Mouse (Mus musculus) stomach, postnatal 0 days (tissue): ENCODE results near the gene Dapk3. TPM values are rescaled to one million over a fixed set of nuclear protein-coding genes. Genes with fewer than 3 reads are reported as not detected.

Source experiments
- ATAC-seq: fragments of 200-750 bp; cut with Nextera tagmentation; 2 replicates; pipeline ENCODE4 v1.8.0; 2017; ENCODE audit not compliant: low FRiP score, low TSS enrichment
- DNase-seq: peaks from one replicate; pipeline ENCODE4 v3.0.0-alpha.2; 2016; ENCODE audit warnings: low spot score
- H3K27ac ChIP-seq: fragments of 300-500 bp; sonication (generic); replicated peaks from 2 replicates; pipeline ENCODE4 v1.5.1; 2014; ENCODE audit warnings: mild to moderate bottlenecking, control low read depth
- H3K27me3 ChIP-seq: fragments of 300-500 bp; sonication (generic); 2 replicates; pipeline ENCODE4 v1.6.1; 2014; ENCODE audit warnings: low read length; ENCODE audit not compliant: control insufficient read depth, insufficient read depth
- H3K36me3 ChIP-seq: fragments of 300-500 bp; sonication (generic); 2 replicates; pipeline ENCODE4 v1.6.1; 2014; ENCODE audit warnings: low read length, mixed read lengths; ENCODE audit not compliant: control insufficient read depth, insufficient read depth
- H3K4me1 ChIP-seq: fragments of 300-500 bp; sonication (generic); replicated peaks from 2 replicates; pipeline ENCODE4 v1.6.1; 2014; ENCODE audit warnings: antibody characterized with exemption; ENCODE audit not compliant: control insufficient read depth, insufficient read depth
- H3K4me2 ChIP-seq: fragments of 300-500 bp; sonication (generic); replicated peaks from 2 replicates; pipeline ENCODE4 v1.6.1; 2014; ENCODE audit warnings: low read depth, mild to moderate bottlenecking, control low read depth, moderate library complexity
- H3K4me3 ChIP-seq: fragments of 300-500 bp; sonication (generic); 2 replicates; pipeline ENCODE4 v1.5.1; 2014; ENCODE audit warnings: low read depth, low read length, control low read depth
- H3K9ac ChIP-seq: fragments of 300-500 bp; sonication (generic); 2 replicates; pipeline ENCODE4 v1.6.1; 2014; ENCODE audit warnings: mild to moderate bottlenecking, low read length, control low read depth, mixed read lengths
- H3K9me3 ChIP-seq: fragments of 300-500 bp; sonication (generic); 2 replicates; pipeline ENCODE4 v1.6.1; 2016; ENCODE audit warnings: low read length; ENCODE audit not compliant: control insufficient read depth
- CTCF ChIP-seq: IDR thresholded peaks from 2 replicates; pipeline ENCODE4 v1.5.1; 2016; ENCODE audit warnings: antibody characterized with exemption, low read depth, mild to moderate bottlenecking, moderate library complexity
- EP300 ChIP-seq: optimal IDR thresholded peaks from 2 replicates; pipeline ENCODE3; 2016; ENCODE audit warnings: antibody characterized with exemption
- WGBS: fragments of 180-500 bp; shearing (Covaris S2); extraction: QIAGEN DNeasy Blood & Tissue Kit; methylation state at CpG from one replicate; pipeline ENCODE4 v1.1.7; 2014; 5-methylcytosine and 5-hydroxymethylcytosine counted together
- polyA plus RNA-seq: library from polyadenylated mRNA; unstranded; fragments of >200 nt; fragmentation: Nextera tagmentation; extraction: Ambion mirVana; gene quantifications from 2 replicates; pipeline ENCODE4 v1.2.1, GENCODE M21; 2015

Gene Dapk3
- polyA plus RNA-seq, 1 experiment from 2014 or later = 44.6 TPM

DNA sequence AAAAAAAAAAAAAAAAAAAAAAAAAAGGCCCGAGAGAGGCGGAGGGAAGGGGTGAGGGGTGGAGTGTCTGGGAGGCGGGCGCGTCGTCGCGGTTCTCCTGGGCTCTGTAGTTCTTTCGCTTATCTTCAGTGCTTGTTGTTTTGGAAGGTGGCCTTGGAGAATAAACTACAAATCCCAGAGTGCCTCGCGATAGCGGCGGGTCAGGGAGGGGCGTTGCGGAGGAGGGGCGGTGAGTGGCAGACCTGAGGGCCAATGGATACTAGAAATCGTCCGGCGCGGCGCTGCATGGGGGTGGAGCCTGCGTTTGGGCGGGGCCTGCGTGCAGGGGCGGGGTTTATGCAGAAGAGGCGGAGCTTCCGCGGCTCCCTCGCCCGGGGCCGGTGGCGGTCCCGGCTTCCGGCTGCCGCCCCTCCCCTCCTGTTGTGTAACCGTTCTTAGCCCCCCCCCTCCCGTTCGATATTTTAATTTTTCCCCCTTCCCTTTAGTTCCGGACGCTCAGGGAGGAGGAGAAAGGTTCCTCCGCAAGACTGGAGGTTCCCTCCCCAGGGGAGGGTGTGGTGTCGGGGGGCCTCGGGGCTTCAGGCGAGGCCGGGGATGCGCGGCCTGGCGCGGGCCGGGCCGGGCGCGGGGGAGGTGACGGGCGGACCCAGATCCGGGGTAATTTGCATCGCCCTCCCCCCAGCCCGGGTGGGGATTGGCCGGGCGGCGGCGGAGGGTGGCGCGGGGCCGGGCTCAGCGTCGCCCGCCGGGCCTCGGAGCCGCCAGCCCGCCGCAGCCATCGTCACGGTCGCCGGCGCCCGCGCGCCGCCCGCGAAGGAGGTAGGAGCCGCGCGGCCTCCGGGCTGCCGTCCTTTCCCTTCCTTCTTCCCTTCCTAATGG is 45.3 kb upstream of the Dapk3 start:
- peaks cover 10% of the 10 kb centered on the region for H3K4me1 ChIP-seq
- peak overlapping the region; percentile 98 for H3K4me3 ChIP-seq
- no peaks in the 10 kb centered on the region for H3K36me3 ChIP-seq
- DNase-seq (peak; percentile 99), ATAC-seq (peak; percentile 87)
- under 1% methylated on average over 49 of the region's 89 CpGs for whole genome bisulfite sequencing
- no peaks in the 10 kb centered on the region for H3K9me3 ChIP-seq
- H3K9ac ChIP-seq = peak overlapping the region; percentile 98
- no peak for TF ChIP-seq CTCF
- TF ChIP-seq EP300 = no peak
- peak overlapping the region; percentile 99 for H3K27ac ChIP-seq
- H3K27me3 ChIP-seq = no peaks in the 10 kb centered on the region
- peak overlapping the region; percentile 97 for H3K4me2 ChIP-seq

DNA sequence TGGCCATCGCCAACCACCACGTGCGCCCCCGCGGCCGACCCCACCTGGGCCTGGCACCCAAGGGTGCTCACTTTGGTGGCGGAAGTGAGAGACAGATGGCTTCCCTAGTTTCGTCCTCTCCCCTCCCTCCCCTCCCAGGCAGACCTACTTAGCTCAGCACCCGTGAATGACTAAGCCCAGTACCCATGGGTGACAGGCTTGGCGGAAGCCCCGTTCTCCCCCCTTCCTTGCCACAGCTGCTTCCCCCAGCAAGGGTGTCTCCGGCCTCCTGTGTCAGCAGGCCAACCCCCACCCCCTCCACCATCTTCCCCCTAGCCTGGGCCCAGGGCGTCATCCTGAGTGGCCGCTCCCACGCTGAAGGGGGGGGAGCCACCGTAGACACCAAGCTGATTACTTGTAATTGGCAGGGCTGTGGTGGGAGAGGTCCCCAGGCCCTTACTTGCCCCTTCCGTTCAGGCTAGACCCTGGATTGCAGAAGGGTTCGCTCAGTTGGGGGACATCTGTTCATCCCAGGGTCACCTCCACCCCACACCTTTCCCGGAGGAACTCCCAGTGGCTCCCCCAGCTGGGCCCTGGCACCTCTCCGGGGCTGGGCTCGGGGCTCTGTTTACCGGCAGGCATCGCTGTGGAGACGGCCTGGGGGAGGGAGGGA is 44.5 kb upstream of the Dapk3 start:
- TF ChIP-seq EP300 (no peak), CTCF (peak; percentile 29; the same call in 1 of the 2 replicates)
- Histone ChIP-seq H3K27me3 (no peaks in the 10 kb centered on the region), H3K4me2 (peak overlapping the region; percentile 91), H3K27ac (peak overlapping the region; percentile 96), H3K4me3 (peak overlapping the region; percentile 98), H3K4me1 (peaks cover 14% of the 10 kb centered on the region), H3K9ac (peak overlapping the region; percentile 87), H3K9me3 (no peaks in the 10 kb centered on the region), H3K36me3 (no peaks in the 10 kb centered on the region)
- ATAC-seq = no peak
- DNase-seq = peak; percentile 71
- WGBS = under 1% methylated on average over 24 of the region's 24 CpGs

- Histone ChIP-seq H3K4me3 (peak overlapping the region; percentile 98), H3K27ac (peak overlapping the region; percentile 96), H3K4me2 (peak overlapping the region; percentile 91), H3K9ac (peak overlapping the region; percentile 87), H3K36me3 (peaks cover 4% of the 10 kb centered on the region; the same call in 1 of the 2 replicates), H3K4me1 (peaks cover 14% of the 10 kb centered on the region), H3K27me3 (no peaks in the 10 kb centered on the region), H3K9me3 (no peaks in the 10 kb centered on the region)
- DNase-seq (no peak), ATAC-seq (no peak)
- no peak for TF ChIP-seq CTCF
- no peak for TF ChIP-seq EP300
- 42% methylated on average over 11 of the region's 11 CpGs for WGBS
These were observed 43.8 kb upstream of the Dapk3 start for GRCm38 (mm10) chr10:81138821-81139528.

- Histone ChIP-seq H3K4me3 (peak overlapping the region; percentile 98), H3K27me3 (no peaks in the 10 kb centered on the region), H3K9me3 (no peaks in the 10 kb centered on the region), H3K9ac (peak overlapping the region; percentile 87), H3K4me1 (peaks cover 14% of the 10 kb centered on the region), H3K36me3 (peaks cover 9% of the 10 kb centered on the region), H3K4me2 (peak overlapping the region; percentile 91), H3K27ac (peak overlapping the region; percentile 96)
- DNase-seq = no peak
- no peak for TF ChIP-seq CTCF
- TF ChIP-seq EP300 = no peak
- no peak for ATAC-seq
- 57% methylated on average over 4 of the region's 4 CpGs for WGBS
These were observed 43.3 kb upstream of the Dapk3 start for GRCm38 (mm10) chr10:81139529-81139846.

DNA sequence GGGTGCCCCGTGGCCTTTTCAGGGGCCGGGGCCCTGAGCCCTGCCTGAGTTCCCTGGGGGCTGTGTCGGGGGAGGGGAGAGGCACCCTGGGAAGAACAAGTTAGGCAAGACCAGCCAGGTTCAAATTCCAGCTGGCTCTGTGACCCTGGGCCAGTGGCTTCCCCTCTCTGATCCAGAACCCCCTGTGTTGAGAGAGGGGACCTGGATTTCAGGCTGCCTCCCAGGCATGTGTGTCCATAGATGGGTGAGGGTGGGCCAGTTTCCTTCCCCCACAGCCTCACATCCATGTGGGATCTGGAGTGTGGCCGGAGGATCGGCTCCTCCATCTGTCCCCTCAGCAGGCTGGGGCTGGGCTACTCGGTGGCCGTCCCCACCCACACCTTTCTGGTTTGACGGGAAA is 42.8 kb upstream of the Dapk3 start:
- 38% methylated on average over 8 of the region's 8 CpGs for WGBS
- H3K4me2 ChIP-seq = peak overlapping the region; percentile 91
- H3K9ac ChIP-seq = peak overlapping the region; percentile 87
- H3K9me3 ChIP-seq = no peaks in the 10 kb centered on the region
- DNase-seq = peak; percentile 56
- H3K27ac ChIP-seq = peak overlapping the region; percentile 96
- H3K4me3 ChIP-seq = peak overlapping the region; percentile 98
- H3K4me1 ChIP-seq = peaks cover 14% of the 10 kb centered on the region
- H3K36me3 ChIP-seq = peaks cover 13% of the 10 kb centered on the region
- TF ChIP-seq EP300 (no peak), CTCF (no peak)
- H3K27me3 ChIP-seq = no peaks in the 10 kb centered on the region
- ATAC-seq = no peak
